Mouse (Mus musculus) yolk sac, embryonic 10.5 days (tissue): ENCODE measurements around the gene Dip2c.

ENCODE experiments used
- DNase-seq: peaks from one replicate; pipeline ENCODE4 v3.0.0-alpha.2; 2017; ENCODE audit warnings: low spot score

Dip2c gene

GRCm38 (mm10) chr13:9329307-9329915 is 53.1 kb downstream of the Dip2c start:
- peak; percentile 40 for DNase-seq

- DNase-seq, result no peak
Measured at GRCm38 (mm10) chr13:9333187-9333586, 56.9 kb downstream of the Dip2c start.

DNA sequence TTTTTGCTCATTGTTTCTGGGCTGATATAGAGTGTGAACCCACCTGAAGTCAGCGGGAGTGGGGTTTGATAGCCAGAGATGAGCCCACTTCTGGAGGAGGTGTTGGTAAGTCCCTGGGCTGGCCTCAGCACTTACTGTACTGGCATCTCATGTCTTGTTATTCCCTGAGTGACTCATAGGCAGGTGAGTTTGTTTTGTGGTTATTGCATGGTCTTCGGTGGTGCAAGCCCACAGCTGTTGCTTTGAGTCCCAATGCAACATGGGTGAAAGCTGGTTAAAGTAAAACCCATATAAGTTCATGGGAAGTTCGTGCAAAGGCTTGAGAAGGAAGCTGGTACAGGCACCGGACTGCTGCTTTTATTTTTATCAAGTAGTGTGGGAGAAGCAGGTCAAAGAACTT is 64.0 kb downstream of the Dip2c start:
- no peak for DNase-seq

GRCm38 (mm10) chr13:9342696-9343095 is 66.4 kb downstream of the Dip2c start:
- no peak for DNase-seq

- no peak for DNase-seq
Measured at GRCm38 (mm10) chr13:9347448-9347847, 71.1 kb downstream of the Dip2c start.

GRCm38 (mm10) chr13:9350670-9351069 is 74.3 kb downstream of the Dip2c start:
- no peak for DNase-seq

DNA sequence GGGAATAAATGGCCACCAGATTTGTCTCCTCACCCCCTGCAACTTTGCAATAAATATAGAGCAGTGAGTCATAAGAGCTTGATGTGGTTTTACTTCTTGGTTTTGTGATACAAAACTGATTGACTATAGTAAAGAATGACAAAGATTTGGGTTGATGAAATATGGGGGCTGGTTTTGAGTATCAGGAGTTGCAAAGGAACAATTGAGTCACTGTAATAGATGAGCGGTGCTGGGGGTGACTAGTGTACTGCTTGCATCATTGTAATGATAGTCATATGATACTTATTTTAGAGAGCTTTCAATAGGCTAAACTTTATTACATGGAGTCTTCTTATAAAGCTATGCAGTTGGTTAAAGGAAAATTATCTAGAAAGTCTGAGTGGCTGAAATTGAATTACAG is 77.6 kb downstream of the Dip2c start:
- no peak for DNase-seq

DNA sequence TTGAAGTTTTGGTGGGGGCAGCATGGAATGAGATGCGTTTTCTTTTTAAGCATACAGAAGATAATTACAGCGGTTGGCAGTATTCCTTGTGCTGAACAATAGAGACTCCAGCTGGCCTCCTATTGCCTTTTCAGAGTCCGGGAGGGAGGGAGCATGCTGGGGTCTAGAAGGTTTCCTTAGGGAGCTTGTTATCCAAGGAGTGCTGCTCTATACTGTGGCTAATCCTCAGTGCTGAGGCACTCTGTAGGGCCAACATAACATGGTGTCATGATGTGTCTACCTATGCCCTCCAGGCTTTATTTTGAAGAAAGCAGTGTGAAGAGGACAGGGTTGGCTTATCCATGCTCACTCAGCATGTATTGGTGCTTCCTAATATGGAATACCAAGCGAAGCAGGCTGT is 79.0 kb downstream of the Dip2c start:
- DNase-seq, result no peak

- DNase-seq, result no peak
Measured at GRCm38 (mm10) chr13:9361457-9361856, 85.1 kb downstream of the Dip2c start.

- no peak for DNase-seq
Measured at GRCm38 (mm10) chr13:9371387-9371786, 95.1 kb downstream of the Dip2c start.

GRCm38 (mm10) chr13:9377130-9377529 is 100.8 kb downstream of the Dip2c start:
- DNase-seq, result no peak

DNA sequence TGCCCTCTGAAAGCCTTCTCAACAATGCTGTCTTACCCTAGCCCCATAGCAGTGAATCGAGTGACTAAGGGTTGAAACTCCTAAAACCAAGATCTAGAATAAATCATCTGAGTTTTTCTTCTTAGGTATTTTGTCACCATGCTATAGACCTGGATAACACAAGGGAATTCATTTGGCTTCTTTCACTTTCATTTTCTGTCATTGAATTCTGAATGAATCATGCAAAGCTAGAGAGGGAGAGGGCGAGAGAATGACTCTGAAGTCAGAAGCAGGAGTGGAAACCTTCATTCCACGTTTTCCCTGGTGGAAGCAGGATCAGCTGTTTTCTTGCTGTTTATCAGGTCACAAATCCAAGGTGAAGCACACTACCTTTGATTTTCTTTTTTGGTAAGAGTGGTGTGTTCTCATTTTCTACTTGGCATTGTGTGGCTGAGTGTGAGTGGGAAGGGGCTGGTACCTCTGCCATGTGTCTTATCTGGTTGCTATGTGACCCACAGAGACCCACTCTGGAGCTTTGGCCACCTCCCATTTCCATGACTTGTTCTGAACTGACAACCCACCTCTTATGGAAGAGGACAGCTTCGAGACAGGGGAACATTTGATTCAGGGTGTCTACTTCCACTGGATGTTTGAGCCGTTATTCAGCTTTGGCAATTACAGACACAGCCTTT is 104.5 kb downstream of the Dip2c start:
- no peak for DNase-seq

DNA sequence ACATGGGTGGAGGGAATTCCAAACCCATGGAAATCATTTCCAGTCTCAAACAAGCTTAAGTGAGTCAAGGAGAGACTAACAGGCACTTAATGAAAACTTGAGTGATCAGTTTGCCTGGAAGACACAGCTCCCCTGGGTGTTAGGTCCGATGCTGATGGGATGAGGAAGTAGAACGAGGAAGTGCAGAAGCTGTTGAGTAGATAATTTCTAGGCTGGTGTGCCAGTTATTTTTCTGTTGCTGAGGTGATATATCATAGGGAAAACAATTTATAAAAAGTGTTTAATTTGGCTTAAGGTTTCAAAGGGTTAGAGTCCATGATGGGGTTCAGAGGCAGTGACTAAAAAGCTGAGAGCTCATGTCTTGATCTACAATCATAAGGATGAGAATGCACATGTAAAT is 111.7 kb downstream of the Dip2c start:
- DNase-seq, result no peak

DNA sequence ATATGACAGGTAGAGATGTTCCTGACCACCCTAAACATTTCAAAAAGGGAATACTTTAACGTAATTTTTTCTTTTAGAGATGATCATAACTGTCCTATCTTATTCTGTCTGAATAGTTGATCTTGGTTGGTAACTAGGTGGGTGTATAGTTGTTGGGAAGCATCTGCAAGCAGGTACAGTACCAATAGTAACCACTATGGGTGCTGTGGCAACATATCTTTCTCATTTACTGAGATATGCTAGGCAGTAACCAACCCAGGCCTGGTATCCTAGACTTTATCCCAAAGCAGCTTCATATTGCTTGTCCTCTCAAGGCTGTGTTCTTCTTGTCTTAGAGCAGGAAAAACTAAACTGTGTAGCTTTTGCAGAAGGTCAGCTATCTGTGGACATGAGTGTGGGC is 113.0 kb downstream of the Dip2c start:
- no peak for DNase-seq

DNA sequence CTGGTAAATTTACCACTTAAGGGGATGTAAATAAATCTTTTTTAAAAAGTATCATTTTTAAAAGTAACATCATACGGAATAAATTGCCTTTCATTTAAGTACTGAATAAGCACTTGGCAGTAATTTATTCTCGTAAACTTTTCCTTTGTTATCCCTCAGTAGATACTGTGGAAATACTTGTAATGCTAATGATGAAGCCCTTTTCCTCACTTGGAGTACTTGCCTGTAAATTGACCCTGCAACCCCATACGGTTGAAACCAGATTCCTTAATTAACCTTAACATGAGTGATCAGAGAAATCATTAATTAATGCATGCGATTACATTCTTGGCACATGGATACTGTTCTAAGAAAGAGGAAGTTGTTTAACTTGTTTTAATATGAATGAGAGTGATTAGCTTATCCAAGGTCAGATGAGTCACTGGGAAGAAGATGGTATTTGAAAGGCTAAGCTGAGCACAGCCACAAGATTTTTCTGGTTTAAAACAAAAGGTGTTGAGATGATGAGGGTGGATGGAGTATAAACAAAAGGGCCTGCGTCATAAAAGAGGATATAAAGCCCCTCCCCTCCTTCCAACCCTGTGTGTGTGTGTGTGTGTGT is 114.0 kb downstream of the Dip2c start:
- DNase-seq, result no peak

GRCm38 (mm10) chr13:9393470-9393869 is 117.1 kb downstream of the Dip2c start:
- DNase-seq, result no peak

DNA sequence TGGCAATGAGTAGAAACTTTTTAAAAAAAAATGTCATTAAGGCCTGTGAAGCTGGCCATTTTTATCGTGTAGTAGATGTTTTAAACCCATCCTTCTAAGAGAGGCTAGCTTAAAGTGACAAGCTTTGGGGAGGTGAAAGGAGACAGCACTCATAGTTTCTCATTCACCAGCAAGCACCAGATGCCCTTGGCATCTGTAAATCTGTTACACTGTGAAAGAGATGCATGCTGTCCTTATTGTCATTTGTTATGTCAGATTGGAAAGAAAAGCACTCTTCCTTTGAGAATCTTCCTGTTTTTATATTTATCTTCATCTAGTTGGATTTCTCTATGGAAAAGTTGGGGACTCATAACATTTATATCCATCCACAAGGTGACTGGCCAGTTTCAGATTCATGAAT is 119.0 kb downstream of the Dip2c start:
- no peak for DNase-seq

GRCm38 (mm10) chr13:9398846-9399245 is 122.5 kb downstream of the Dip2c start:
- DNase-seq, result no peak

DNA sequence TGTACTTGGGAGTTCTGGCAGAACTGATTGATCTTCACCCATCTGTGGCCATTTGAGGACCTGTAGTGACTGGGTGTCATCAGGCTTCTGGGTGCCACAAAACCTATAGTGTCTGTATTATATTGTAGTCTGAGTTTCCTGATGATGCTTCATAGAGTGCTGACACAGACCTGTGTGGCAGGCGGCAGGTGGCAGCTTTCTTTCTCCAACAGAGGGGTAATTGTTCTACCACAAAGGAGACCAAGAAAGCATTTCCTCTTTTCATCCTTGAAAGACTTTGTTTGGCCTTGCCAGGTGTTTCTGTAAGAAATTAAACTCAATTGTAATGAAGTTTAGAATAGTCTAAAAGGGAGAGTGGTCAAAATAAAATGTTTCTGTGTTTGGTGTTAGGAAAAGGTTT is 129.1 kb downstream of the Dip2c start:
- no peak for DNase-seq

DNA sequence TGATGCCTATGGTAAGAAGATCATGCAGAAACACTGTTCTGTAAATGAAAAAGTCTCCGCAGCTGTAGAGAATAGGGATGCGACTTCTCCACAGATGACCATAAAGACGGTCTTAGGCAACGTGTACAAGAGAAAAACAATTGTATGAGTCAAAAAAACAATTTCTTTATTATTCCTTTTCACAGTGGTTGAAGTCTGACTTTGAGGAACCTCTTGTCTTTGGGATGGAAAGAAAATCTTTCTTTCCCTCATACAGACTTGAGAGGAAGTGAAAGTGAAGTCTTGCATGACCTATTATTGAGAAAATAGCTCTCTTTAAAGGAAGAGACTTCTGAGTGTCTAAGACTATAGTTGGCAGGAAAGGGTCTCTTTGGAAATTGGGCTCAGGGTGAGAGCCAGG is 132.7 kb downstream of the Dip2c start:
- no peak for DNase-seq

GRCm38 (mm10) chr13:9418441-9418840 is 142.1 kb downstream of the Dip2c start:
- no peak for DNase-seq

GRCm38 (mm10) chr13:9419213-9419612 is 142.9 kb downstream of the Dip2c start:
- no peak for DNase-seq

DNA sequence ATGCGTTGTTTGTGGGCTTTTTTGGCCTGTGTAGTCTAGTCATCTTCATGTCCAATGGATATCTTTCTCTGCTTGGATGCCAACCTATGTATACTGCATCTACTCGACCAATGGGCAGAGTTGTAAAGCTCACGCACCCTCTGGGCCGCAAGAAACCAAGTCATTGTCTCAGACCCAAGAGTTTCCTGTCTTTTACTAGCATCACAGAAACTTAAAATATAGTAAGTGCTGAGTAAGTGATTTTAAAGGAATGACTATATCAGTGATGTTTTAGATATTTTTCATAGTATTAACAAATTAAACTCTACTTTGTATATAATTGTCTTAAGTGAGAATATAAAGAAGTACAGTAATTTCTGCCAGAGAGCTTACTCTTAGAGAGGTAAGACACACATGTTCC is 145.6 kb downstream of the Dip2c start:
- DNase-seq, result no peak

- no peak for DNase-seq
Measured at GRCm38 (mm10) chr13:9422876-9423275, 146.5 kb downstream of the Dip2c start.
